Mouse (Mus musculus) spleen, adult 2 months (tissue): Measurements from ENCODE around the gene Hddc3. TPM values are rescaled to one million over a fixed set of nuclear protein-coding genes. Genes with fewer than 3 reads are reported as not detected.

ENCODE experiments used
- DNase-seq, 2 experiments: peaks; one replicate each; pipeline versions ENCODE4 v3.0.0 to v3.0.0-alpha.2; 2012 to 2021; ENCODE audit warnings: low spot score in 2 of 2, low read depth in 1 of 2
- H3K27ac ChIP-seq: fragments of 200-500 bp; 2 replicates; pipeline ENCODE4 v1.5.1; 2012; ENCODE audit warnings: low read length, inconsistent platforms; ENCODE audit not compliant: insufficient read depth
- H3K27me3 ChIP-seq: fragments of 200-500 bp; 2 replicates; pipeline ENCODE4 v1.6.1; 2012; ENCODE audit warnings: mild to moderate bottlenecking, moderate library complexity, low read length, inconsistent platforms; ENCODE audit not compliant: control insufficient read depth, insufficient read depth
- H3K36me3 ChIP-seq: fragments of 200-500 bp; 2 replicates; pipeline ENCODE4 v1.6.1; 2012; ENCODE audit warnings: mild to moderate bottlenecking, low read length, inconsistent platforms; ENCODE audit not compliant: control insufficient read depth, insufficient read depth
- H3K4me1 ChIP-seq: fragments of 200-500 bp; 2 replicates; pipeline ENCODE4 v1.6.1; 2011; ENCODE audit warnings: inconsistent platforms; ENCODE audit not compliant: control insufficient read depth, insufficient read depth, insufficient read length
- H3K4me3 ChIP-seq: fragments of 200-500 bp; 2 replicates; pipeline ENCODE4 v1.5.1; 2011; ENCODE audit warnings: mild to moderate bottlenecking, inconsistent platforms; ENCODE audit not compliant: insufficient read depth, insufficient read length; ENCODE audit errors: extremely low read depth
- CTCF ChIP-seq: fragments of 200-500 bp; IDR thresholded peaks from 2 replicates; pipeline ENCODE4 v1.5.1; 2011; ENCODE audit warnings: mild to moderate bottlenecking, inconsistent platforms; ENCODE audit not compliant: insufficient read depth, insufficient read length, insufficient replicate concordance; ENCODE audit errors: extremely low read depth
- POLR2A ChIP-seq: fragments of 200-500 bp; IDR thresholded peaks from 2 replicates; pipeline ENCODE4 v1.6.1; 2011; ENCODE audit warnings: low read depth, low read length, inconsistent platforms
- WGBS: fragments of 180-500 bp; shearing (Covaris S2); methylation state at CpG from one replicate; pipeline ENCODE4 v1.1.7; 2018; 5-methylcytosine and 5-hydroxymethylcytosine counted together
- polyA plus RNA-seq: library from polyadenylated mRNA; depleted of rRNA; stranded (reverse); fragments of >200 nt; gene quantifications from 2 replicates; pipeline ENCODE4 v1.2.3, GENCODE M21; 2012; rRNA removed

Gene Hddc3
- 15.5 and 17.8 TPM in 2 replicates for polyA plus RNA-seq

GRCm38 (mm10) chr7:80342858-80343257 lies at the start of gene Hddc3:
TSS of gene Hddc3 (plus strand) at chr7:80343104.
- TF ChIP-seq POLR2A (peak; percentile 81), CTCF (peak; percentile 72; the same call in 1 of the 2 replicates)
- Histone ChIP-seq H3K4me1 (peaks cover 14% of the 10 kb centered on the region), H3K27ac (peak within 1 kb of the TSS; percentile 87), H3K27me3 (no peaks in the 10 kb centered on the region), H3K36me3 (no peaks in the 10 kb centered on the region), H3K4me3 (peak within 1 kb of the TSS; percentile 82)
- 1% methylated on average over 25 of the region's 25 CpGs for WGBS
- DNase-seq = peak; percentile 90 to 92

GRCm38 (mm10) chr7:80294062-80294763 lies 48.7 kb upstream of the Hddc3 start, which contains the start of gene Prc1:
TSS of gene Prc1 (plus strand) at chr7:80294450.
- no peak for TF ChIP-seq POLR2A
- TF ChIP-seq CTCF = no peak
- under 1% methylated on average over 52 of the region's 52 CpGs for WGBS
- peaks cover 1% of the 10 kb centered on the region; the same call in 1 of the 2 replicates for H3K36me3 ChIP-seq

GRCm38 (mm10) chr7:80294764-80295648 lies 47.9 kb upstream of the Hddc3 start:
- TF ChIP-seq POLR2A (no peak), CTCF (no peak)
- H3K4me1 ChIP-seq = no peaks in the 10 kb centered on the region
- WGBS = 8% methylated on average over 37 of the region's 37 CpGs
- no peak overlapping the region; the same call in 1 of the 2 replicates for H3K27ac ChIP-seq
- peaks cover 1% of the 10 kb centered on the region; the same call in 1 of the 2 replicates for H3K36me3 ChIP-seq
- H3K27me3 ChIP-seq = no peaks in the 10 kb centered on the region
- DNase-seq = no peak
- H3K4me3 ChIP-seq = peak overlapping the region; percentile 64

More at GRCm38 (mm10) chr7:80294062-80294763, 48.7 kb upstream of the Hddc3 start, which contains the start of gene Prc1:
- no peaks in the 10 kb centered on the region for H3K27me3 ChIP-seq
- H3K4me1 ChIP-seq = no peaks in the 10 kb centered on the region
- H3K4me3 ChIP-seq = peak within 1 kb of the TSS; percentile 64
- DNase-seq = peak; percentile 95 to 96
- no peak within 1 kb of the TSS; the same call in 1 of the 2 replicates for H3K27ac ChIP-seq

GRCm38 (mm10) chr7:80296462-80296861 lies 46.4 kb upstream of the Hddc3 start:
- H3K4me3 ChIP-seq = no peak overlapping the region
- TF ChIP-seq POLR2A = no peak
- TF ChIP-seq CTCF = no peak

GRCm38 (mm10) chr7:80297041-80297440 lies 45.9 kb upstream of the Hddc3 start:
- no peaks in the 10 kb centered on the region for H3K27me3 ChIP-seq
- H3K4me1 ChIP-seq = no peaks in the 10 kb centered on the region
- no peak for DNase-seq
- H3K36me3 ChIP-seq = no peaks in the 10 kb centered on the region
- 91% methylated on average over 3 of the region's 3 CpGs for WGBS
- H3K27ac ChIP-seq = no peak overlapping the region
- H3K4me3 ChIP-seq = no peak overlapping the region
- TF ChIP-seq POLR2A = no peak

More at GRCm38 (mm10) chr7:80296462-80296861, 46.4 kb upstream of the Hddc3 start:
- Histone ChIP-seq H3K36me3 (no peaks in the 10 kb centered on the region), H3K4me1 (no peaks in the 10 kb centered on the region), H3K27ac (no peak overlapping the region), H3K27me3 (no peaks in the 10 kb centered on the region)
- DNase-seq = no peak
- WGBS = 92% methylated on average over 6 of the region's 6 CpGs

GRCm38 (mm10) chr7:80298754-80299153 lies 44.1 kb upstream of the Hddc3 start:
- Histone ChIP-seq H3K36me3 (no peaks in the 10 kb centered on the region), H3K27me3 (no peaks in the 10 kb centered on the region), H3K4me3 (no peak overlapping the region), H3K4me1 (no peaks in the 10 kb centered on the region), H3K27ac (no peak overlapping the region)
- 94% methylated on average over 4 of the region's 4 CpGs for WGBS
- TF ChIP-seq CTCF (no peak), POLR2A (no peak)
- DNase-seq = no peak
